In the genomic region with DNA sequence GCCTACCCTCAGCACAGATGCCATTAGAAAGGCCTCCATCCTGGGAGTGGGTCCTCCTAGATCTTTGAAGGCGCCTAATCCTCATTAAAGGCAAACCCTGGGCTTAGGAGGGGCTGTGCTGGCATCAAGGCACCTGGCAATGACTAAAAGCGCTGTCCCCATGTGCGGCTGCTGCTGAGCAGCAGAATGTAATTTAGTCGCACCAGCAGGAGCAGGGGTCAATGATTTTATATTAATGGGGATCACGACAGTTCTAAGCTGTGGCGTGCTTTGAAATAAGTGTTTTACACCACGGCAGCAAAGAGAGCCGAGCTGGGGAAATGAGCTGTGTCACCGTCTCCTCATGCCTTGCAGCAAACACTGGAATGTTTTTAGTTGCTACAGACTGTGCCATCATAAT, we compare ENCODE assay signal across 15 mouse cellular contexts.
DNase-seq lines count a peak whose midpoint lies in the region; ATAC-seq and TF ChIP-seq lines count a peak whose summit lies in the region.
"Had no signal": no experiment of that assay in that cellular context is flagged by ENCODE, and none has a peak within 500 bp of the region (broad histone marks: within the 10 kb centered on the region; RNA-seq: fewer than 3 reads in every experiment).

No protein-coding gene starts in this region.

- no peak for TF ChIP-seq EP300 in lung, postnatal 0 days (IDR thresholded peaks at IDR 0.05)

- peak overlapping the region; percentile 32; the same call in 1 of the 2 replicates for H3K9ac ChIP-seq in hindbrain, embryonic 14.5 days
- H3K9ac ChIP-seq in midbrain, embryonic 14.5 days (replicated peaks; ENCODE audit: low read length): peak overlapping the region; percentile 26; the same call in 1 of the 2 replicates
- H3K9ac ChIP-seq in lung, postnatal 0 days (replicated peaks; ENCODE audit: low read depth): no peak overlapping the region
- H3K9ac ChIP-seq: liver, embryonic 13.5 days; stomach, embryonic 15.5 days had no signal

- peaks cover 12% of the 10 kb centered on the region; the same call in 1 of the 2 replicates for H3K4me1 ChIP-seq in hindbrain, embryonic 14.5 days (replicated peaks; ENCODE audit: control insufficient read depth, insufficient read depth, low read length)
- H3K4me1 ChIP-seq in midbrain, embryonic 14.5 days (ENCODE audit: control insufficient read depth, insufficient read depth, low read length): peaks cover 5% of the 10 kb centered on the region; the same call in 1 of the 2 replicates
- H3K4me1 ChIP-seq in lung, postnatal 0 days (ENCODE audit: insufficient read depth, low read depth, low read length): no peaks in the 10 kb centered on the region
- H3K4me1 ChIP-seq: liver, embryonic 13.5 days; stomach, embryonic 15.5 days had no signal

- no peak overlapping the region for H3K4me3 ChIP-seq in hindbrain, embryonic 14.5 days (replicated peaks; ENCODE audit: low read length)
- H3K4me3 ChIP-seq in midbrain, embryonic 14.5 days (replicated peaks; ENCODE audit: low read depth, low read length): no peak overlapping the region
- H3K4me3 ChIP-seq in lung, postnatal 0 days (ENCODE audit: low read depth, low read length): no peak overlapping the region
- H3K4me3 ChIP-seq: erythroblast, embryonic 14.5 days; left cerebral cortex, adult 2 months; liver, embryonic 13.5 days; stomach, embryonic 15.5 days had no signal

- intact Hi-C loops in left cerebral cortex, postnatal 4 days (cut with DNase I): loop anchor here (10.0 kb wide), 1 partner anchor 1019 kb away; no protein-coding TSS in a partner anchor

- H3K9me3 ChIP-seq in hindbrain, embryonic 14.5 days (ENCODE audit: control insufficient read depth, low read length): peaks cover 2% of the 10 kb centered on the region; the same call in 1 of the 2 replicates
- H3K9me3 ChIP-seq in midbrain, embryonic 14.5 days (ENCODE audit: control insufficient read depth, low read length): no peaks in the 10 kb centered on the region; the same call in 1 of the 2 replicates
- H3K9me3 ChIP-seq in lung, postnatal 0 days (ENCODE audit: low read length): no peaks in the 10 kb centered on the region
- H3K9me3 ChIP-seq: stomach, embryonic 15.5 days had no signal

- H3K4me2 ChIP-seq in hindbrain, embryonic 14.5 days (replicated peaks): peak overlapping the region; percentile 26
- H3K4me2 ChIP-seq in midbrain, embryonic 14.5 days (ENCODE audit: low read length): peak overlapping the region; percentile 43
- no peak overlapping the region for H3K4me2 ChIP-seq in lung, postnatal 0 days (replicated peaks; ENCODE audit: low read depth, low read length)
- H3K4me2 ChIP-seq: liver, embryonic 13.5 days; stomach, embryonic 15.5 days had no signal

- H3K27ac ChIP-seq in hindbrain, embryonic 14.5 days: peak overlapping the region; percentile 39; the same call in 1 of the 2 replicates
- H3K27ac ChIP-seq in midbrain, embryonic 14.5 days (replicated peaks; ENCODE audit: low read depth, low read length): peak overlapping the region; percentile 75
- H3K27ac ChIP-seq in lung, postnatal 0 days (ENCODE audit: low read length): no peak overlapping the region
- H3K27ac ChIP-seq: left cerebral cortex, adult 2 months; liver, embryonic 13.5 days; stomach, embryonic 15.5 days had no signal

- TF ChIP-seq CTCF in lung, postnatal 0 days (IDR thresholded peaks at IDR 0.05): no peak

- H3K27me3 ChIP-seq in hindbrain, embryonic 14.5 days (ENCODE audit: control insufficient read depth, insufficient read depth, low read length): no peaks in the 10 kb centered on the region
- no peaks in the 10 kb centered on the region for H3K27me3 ChIP-seq in midbrain, embryonic 14.5 days (ENCODE audit: control insufficient read depth, insufficient read depth, low read length)
- no peaks in the 10 kb centered on the region for H3K27me3 ChIP-seq in lung, postnatal 0 days (replicated peaks; ENCODE audit: insufficient read depth, low read length)
- H3K27me3 ChIP-seq: liver, embryonic 13.5 days; stomach, embryonic 15.5 days had no signal

- peak; percentile 73; the same call in 1 of the 2 replicates for ATAC-seq in hindbrain, embryonic 14.5 days (ENCODE audit: low FRiP score)
- ATAC-seq in midbrain, embryonic 14.5 days (ENCODE audit: low FRiP score, low TSS enrichment): peak; percentile 50; the same call in 1 of the 2 replicates
- no peak for ATAC-seq in lung, postnatal 0 days

- peak; percentile 10 for DNase-seq in left cerebral cortex, postnatal 4 days
- DNase-seq in left cerebral cortex, adult 18-20 months (ENCODE audit: low spot score in 2 of 2): no peak
- peak; percentile 49 for DNase-seq in hindbrain, embryonic 14.5 days (ENCODE audit: low spot score)
- peak; percentile 71 for DNase-seq in midbrain, embryonic 14.5 days
- no peak for DNase-seq in right cerebral cortex, postnatal 4 days
- no peak for DNase-seq in kidney, adult 18-20 months
- DNase-seq in layer of hippocampus, postnatal 36 days: no peak
- no peak for DNase-seq in lung, postnatal 0 days (ENCODE audit: low spot score)
- DNase-seq: cerebellum, adult 9-10 months; gastrocnemius, postnatal 36 days; heart, postnatal 36 days; liver, embryonic 13.5 days had no signal

- 17% methylated on average over 9 of the region's 9 CpGs for WGBS in hindbrain, embryonic 14.5 days
- 7% methylated on average over 9 of the region's 9 CpGs for WGBS in midbrain, embryonic 14.5 days
- 59% methylated on average over 9 of the region's 9 CpGs for WGBS in lung, postnatal 0 days

- no peaks in the 10 kb centered on the region for H3K36me3 ChIP-seq in hindbrain, embryonic 14.5 days (replicated peaks; ENCODE audit: control insufficient read depth, insufficient read depth)
- H3K36me3 ChIP-seq in midbrain, embryonic 14.5 days (ENCODE audit: control insufficient read depth, insufficient read depth, low read length): no peaks in the 10 kb centered on the region
- no peaks in the 10 kb centered on the region for H3K36me3 ChIP-seq in lung, postnatal 0 days (ENCODE audit: insufficient read depth, low read length)
- H3K36me3 ChIP-seq: liver, embryonic 13.5 days; stomach, embryonic 15.5 days had no signal

Comparison
In these comparisons a context has a peak if more than half of its experiments do, and no peak if none do; other contexts are left out.
1. DNase-seq: peak in left cerebral cortex, postnatal 4 days (single experiment), hindbrain, embryonic 14.5 days (single experiment) and midbrain, embryonic 14.5 days (single experiment); none in left cerebral cortex, adult 18-20 months (0 of 2), right cerebral cortex, postnatal 4 days (single experiment), kidney, adult 18-20 months (single experiment), layer of hippocampus, postnatal 36 days (0 of 2) and lung, postnatal 0 days (single experiment).